Mouse (Mus musculus) inflammation-experienced regulatory T-cells, adult 16 weeks (primary cell): ENCODE results near the gene Pspn. TPM values are rescaled to one million over a fixed set of nuclear protein-coding genes. Genes with fewer than 3 reads are reported as not detected.

Source experiments
- polyA plus RNA-seq: library from polyadenylated mRNA; unstranded; fragments of 100-300 nt; shearing (Covaris generic); gene quantifications from one replicate; pipeline ENCODE4 v1.2.1, GENCODE M21; 2017

Gene Pspn
- 1.8 TPM for polyA plus RNA-seq

GRCm38 (mm10) chr17:56999968-57000609 lies at the start of gene Pspn:
Pspn (minus strand) TSS chr17:57000018.

GRCm38 (mm10) chr17:57041554-57041953 lies 41.7 kb upstream of the Pspn start, which contains the start of gene Slc25a41:
Slc25a41 (minus strand) TSS chr17:57041654.

GRCm38 (mm10) chr17:57030931-57031660 lies 31.3 kb upstream of the Pspn start, which contains the start of gene Khsrp:
Khsrp (minus strand) TSS chr17:57031522.

GRCm38 (mm10) chr17:57011236-57012141 lies 11.7 kb upstream of the Pspn start, which contains the start of the genes Gtf2f1 and Gm17949:
Gtf2f1 (minus strand) TSS chr17:57011288.
Gm17949 (plus strand) TSS chr17:57011469.

GRCm38 (mm10) chr17:56997029-56997667 lies 2.7 kb downstream of the Pspn start, which contains the start of gene Alkbh7:
Alkbh7 (plus strand) TSS chr17:56997339.

GRCm38 (mm10) chr17:56990115-56990746 lies 9.6 kb downstream of the Pspn start, which contains the start of gene Clpp:
Clpp (plus strand) TSS chr17:56990305.

GRCm38 (mm10) chr17:56982013-56982412 lies 17.8 kb downstream of the Pspn start, which contains the start of gene Acer1:
Acer1 (minus strand) TSS chr17:56982126.

Other genes with a start within 250 kb of the Pspn start
- not detected for gene Nrtn, start 242.5 kb downstream of the Pspn start, polyA plus RNA-seq
- 64.7 TPM for gene Dus3l, start 235.3 kb downstream of the Pspn start, polyA plus RNA-seq
- gene Prr22, start 229.8 kb downstream of the Pspn start, polyA plus RNA-seq, result 2.4 TPM
- gene Rfx2, start 169.0 kb downstream of the Pspn start, polyA plus RNA-seq, result 1.4 TPM
- gene Acsbg2, start 125.6 kb downstream of the Pspn start, polyA plus RNA-seq, result not detected
- gene 1700061G19Rik, start 124.5 kb downstream of the Pspn start, polyA plus RNA-seq, result 0.11 TPM
- 4.8 TPM for gene Mllt1, start 64.6 kb downstream of the Pspn start, polyA plus RNA-seq
- not detected for gene Acer1, start 17.9 kb downstream of the Pspn start, polyA plus RNA-seq
- gene Clpp, start 9.7 kb downstream of the Pspn start, polyA plus RNA-seq, result 94.9 TPM
- gene Alkbh7, start 2.7 kb downstream of the Pspn start, polyA plus RNA-seq, result 37.9 TPM
- gene Gtf2f1, start 11.3 kb upstream of the Pspn start, polyA plus RNA-seq, result 93.0 TPM
- 0.93 TPM for gene Gm17949, start 11.5 kb upstream of the Pspn start, polyA plus RNA-seq
- gene Khsrp, start 31.5 kb upstream of the Pspn start, polyA plus RNA-seq, result 7.8 TPM
- not detected for gene Slc25a41, start 41.6 kb upstream of the Pspn start, polyA plus RNA-seq
- 3.1 TPM for gene Crb3, start 59.1 kb upstream of the Pspn start, polyA plus RNA-seq
- 3.8 TPM for gene Slc25a23, start 59.8 kb upstream of the Pspn start, polyA plus RNA-seq
- gene Dennd1c, start 78.5 kb upstream of the Pspn start, polyA plus RNA-seq, result 327 TPM
- gene Tubb4a, start 87.8 kb upstream of the Pspn start, polyA plus RNA-seq, result 2.0 TPM
- 10.2 TPM for gene Tnfsf9, start 105.3 kb upstream of the Pspn start, polyA plus RNA-seq
- 0.35 TPM for gene Cd70, start 149.8 kb upstream of the Pspn start, polyA plus RNA-seq
- gene Tnfsf14, start 194.2 kb upstream of the Pspn start, polyA plus RNA-seq, result 11.9 TPM
- 3.4 TPM for gene C3, start 228.1 kb upstream of the Pspn start, polyA plus RNA-seq
- gene Gpr108, start 248.4 kb upstream of the Pspn start, polyA plus RNA-seq, result 103 TPM
- 8.6 TPM for gene Trip10, start 249.4 kb upstream of the Pspn start, polyA plus RNA-seq